Mouse (Mus musculus) bone marrow macrophage, adult 2 months (primary cell): ENCODE measurements at regions not wholly inside any gene's neighbourhood (a gene's known extent, or its start where the extent isn't known, plus 50 kb on each side); places are given as distances from the start of the nearest gene placed in this dataset.

Experiments
- H3K27ac ChIP-seq: 2 replicates; pipeline ENCODE4 v1.5.1; 2012; ENCODE audit warnings: low read depth, low read length; ENCODE audit not compliant: insufficient read depth
- H3K4me1 ChIP-seq: 2 replicates; pipeline ENCODE4 v1.6.1; 2012; ENCODE audit warnings: low read length; ENCODE audit not compliant: control insufficient read depth, insufficient read depth
- H3K4me3 ChIP-seq: 2 replicates; pipeline ENCODE4 v1.5.1; 2012; ENCODE audit warnings: mild to moderate bottlenecking, low read length, moderate library complexity; ENCODE audit not compliant: insufficient read depth
- CTCF ChIP-seq: IDR thresholded peaks from 2 replicates; pipeline ENCODE4 v1.5.1; 2012; ENCODE audit warnings: low read depth, mild to moderate bottlenecking, low read length, moderate library complexity
- POLR2A ChIP-seq: IDR thresholded peaks from 2 replicates; pipeline ENCODE4 v1.6.1; 2012; ENCODE audit warnings: mild to moderate bottlenecking, low read depth, low read length, borderline replicate concordance

GRCm38 (mm10) chr12:29315636-29316035 lies 212.5 kb upstream of the Myt1l start:
- TF ChIP-seq POLR2A (no peak), CTCF (no peak)
- no peak overlapping the region for H3K27ac ChIP-seq

GRCm38 (mm10) chr12:29321468-29321867 lies 206.7 kb upstream of the Myt1l start:
- Histone ChIP-seq H3K27ac (no peak overlapping the region), H3K4me1 (no peaks in the 10 kb centered on the region)

More at GRCm38 (mm10) chr12:29315636-29316035, 212.5 kb upstream of the Myt1l start:
- Histone ChIP-seq H3K4me3 (no peak overlapping the region), H3K4me1 (no peaks in the 10 kb centered on the region)

GRCm38 (mm10) chr12:29323534-29323933 lies 204.7 kb upstream of the Myt1l start:
- no peak for TF ChIP-seq POLR2A
- no peak for TF ChIP-seq CTCF
- no peak overlapping the region for H3K27ac ChIP-seq
- H3K4me3 ChIP-seq: no peak overlapping the region
- no peaks in the 10 kb centered on the region for H3K4me1 ChIP-seq

More at GRCm38 (mm10) chr12:29321468-29321867, 206.7 kb upstream of the Myt1l start:
- no peak for TF ChIP-seq CTCF
- TF ChIP-seq POLR2A: no peak
- H3K4me3 ChIP-seq: no peak overlapping the region

GRCm38 (mm10) chr12:29335839-29336469 lies 192.2 kb upstream of the Myt1l start:
- TF ChIP-seq CTCF: no peak
- no peak for TF ChIP-seq POLR2A
- H3K4me3 ChIP-seq: no peak overlapping the region
- no peaks in the 10 kb centered on the region for H3K4me1 ChIP-seq
- no peak overlapping the region for H3K27ac ChIP-seq

- TF ChIP-seq CTCF: no peak
- no peak for TF ChIP-seq POLR2A
- no peak overlapping the region for H3K4me3 ChIP-seq
- H3K27ac ChIP-seq: no peak overlapping the region
- no peaks in the 10 kb centered on the region for H3K4me1 ChIP-seq
These were observed 190.8 kb upstream of the Myt1l start for GRCm38 (mm10) chr12:29337336-29337735.

GRCm38 (mm10) chr12:29341388-29341995 lies 186.7 kb upstream of the Myt1l start:
- TF ChIP-seq CTCF (no peak), POLR2A (no peak)
- H3K27ac ChIP-seq: no peak overlapping the region
- no peak overlapping the region for H3K4me3 ChIP-seq
- no peaks in the 10 kb centered on the region for H3K4me1 ChIP-seq

GRCm38 (mm10) chr12:29343147-29343852 lies 184.9 kb upstream of the Myt1l start:
- Histone ChIP-seq H3K4me3 (no peak overlapping the region), H3K4me1 (no peaks in the 10 kb centered on the region), H3K27ac (no peak overlapping the region)
- TF ChIP-seq POLR2A: no peak
- no peak for TF ChIP-seq CTCF

- Histone ChIP-seq H3K27ac (no peak overlapping the region), H3K4me3 (no peak overlapping the region), H3K4me1 (no peaks in the 10 kb centered on the region)
- TF ChIP-seq CTCF (no peak), POLR2A (no peak)
These were observed 179.5 kb upstream of the Myt1l start for GRCm38 (mm10) chr12:29348698-29349097.

GRCm38 (mm10) chr12:29349146-29349850 lies 178.9 kb upstream of the Myt1l start:
- Histone ChIP-seq H3K27ac (no peak overlapping the region), H3K4me3 (no peak overlapping the region), H3K4me1 (no peaks in the 10 kb centered on the region)
- TF ChIP-seq CTCF: no peak
- TF ChIP-seq POLR2A: no peak
